Mouse (Mus musculus) forebrain, postnatal 0 days (tissue): ENCODE data around the gene Gpc4. TPM values are rescaled to one million over a fixed set of nuclear protein-coding genes. Genes with fewer than 3 reads are reported as not detected.

ENCODE experiments used
- ATAC-seq: fragments of 200-750 bp; cut with Nextera tagmentation; 2 replicates; pipeline ENCODE4 v1.8.0; 2017; ENCODE audit warnings: mild to moderate bottlenecking, moderate library complexity
- DNase-seq: peaks from one replicate; pipeline ENCODE4 v3.0.0-alpha.2; 2015
- H3K27ac ChIP-seq: fragments of 300-500 bp; sonication (generic); 2 replicates; pipeline ENCODE4 v1.5.1; 2014; ENCODE audit warnings: low read depth, mild to moderate bottlenecking, antibody characterized with exemption, low read length, moderate library complexity, mixed read lengths
- H3K27me3 ChIP-seq: fragments of 300-500 bp; sonication (generic); 2 replicates; pipeline ENCODE4 v1.6.1; 2014; ENCODE audit warnings: mild to moderate bottlenecking, low read length, mixed read lengths; ENCODE audit not compliant: insufficient read depth
- H3K36me3 ChIP-seq: fragments of 300-500 bp; sonication (generic); 2 replicates; pipeline ENCODE4 v1.6.1; 2014; ENCODE audit warnings: mild to moderate bottlenecking, moderate library complexity; ENCODE audit not compliant: insufficient read depth
- H3K4me1 ChIP-seq: fragments of 300-500 bp; sonication (generic); 2 replicates; pipeline ENCODE4 v1.6.1; 2014; ENCODE audit warnings: antibody characterized with exemption; ENCODE audit not compliant: insufficient read depth
- H3K4me2 ChIP-seq: fragments of 300-500 bp; sonication (generic); 2 replicates; pipeline ENCODE4 v1.6.1; 2014; ENCODE audit warnings: low read depth, mild to moderate bottlenecking, moderate library complexity
- H3K4me3 ChIP-seq: fragments of 300-500 bp; sonication (generic); 2 replicates; pipeline ENCODE4 v1.5.1; 2014; ENCODE audit warnings: low read depth, low read length, mixed read lengths
- H3K9ac ChIP-seq: fragments of 300-500 bp; sonication (generic); 2 replicates; pipeline ENCODE4 v1.6.1; 2014; ENCODE audit warnings: mild to moderate bottlenecking
- H3K9me3 ChIP-seq: fragments of 300-500 bp; sonication (generic); 2 replicates; pipeline ENCODE4 v1.6.1; 2016; ENCODE audit warnings: low read length
- CTCF ChIP-seq: sonication (generic); IDR thresholded peaks from 2 replicates; pipeline ENCODE4 v1.5.1; 2016; ENCODE audit warnings: antibody characterized with exemption, control low read depth, low read depth
- WGBS: fragments of 180-500 bp; shearing (Covaris S2); extraction: QIAGEN DNeasy Blood & Tissue Kit; methylation state at CpG from one replicate; pipeline ENCODE4 v1.1.7; 2014; 5-methylcytosine and 5-hydroxymethylcytosine counted together
- polyA plus RNA-seq: library from polyadenylated mRNA; unstranded; fragments of >200 nt; fragmentation: Nextera tagmentation; extraction: Ambion mirVana; gene quantifications from 2 replicates; pipeline ENCODE4 v1.2.1, GENCODE M21; 2015
- total RNA-seq: library from RNA; depleted of rRNA; stranded (reverse); fragments of >200 nt; gene quantifications from 2 replicates; pipeline ENCODE4 v1.2.3, GENCODE M21; 2014; rRNA removed

The Gpc4 gene
- total RNA-seq (3.9 and 4.8 TPM in 2 replicates), polyA plus RNA-seq (10.7 and 12.7 TPM in 2 replicates)

DNA sequence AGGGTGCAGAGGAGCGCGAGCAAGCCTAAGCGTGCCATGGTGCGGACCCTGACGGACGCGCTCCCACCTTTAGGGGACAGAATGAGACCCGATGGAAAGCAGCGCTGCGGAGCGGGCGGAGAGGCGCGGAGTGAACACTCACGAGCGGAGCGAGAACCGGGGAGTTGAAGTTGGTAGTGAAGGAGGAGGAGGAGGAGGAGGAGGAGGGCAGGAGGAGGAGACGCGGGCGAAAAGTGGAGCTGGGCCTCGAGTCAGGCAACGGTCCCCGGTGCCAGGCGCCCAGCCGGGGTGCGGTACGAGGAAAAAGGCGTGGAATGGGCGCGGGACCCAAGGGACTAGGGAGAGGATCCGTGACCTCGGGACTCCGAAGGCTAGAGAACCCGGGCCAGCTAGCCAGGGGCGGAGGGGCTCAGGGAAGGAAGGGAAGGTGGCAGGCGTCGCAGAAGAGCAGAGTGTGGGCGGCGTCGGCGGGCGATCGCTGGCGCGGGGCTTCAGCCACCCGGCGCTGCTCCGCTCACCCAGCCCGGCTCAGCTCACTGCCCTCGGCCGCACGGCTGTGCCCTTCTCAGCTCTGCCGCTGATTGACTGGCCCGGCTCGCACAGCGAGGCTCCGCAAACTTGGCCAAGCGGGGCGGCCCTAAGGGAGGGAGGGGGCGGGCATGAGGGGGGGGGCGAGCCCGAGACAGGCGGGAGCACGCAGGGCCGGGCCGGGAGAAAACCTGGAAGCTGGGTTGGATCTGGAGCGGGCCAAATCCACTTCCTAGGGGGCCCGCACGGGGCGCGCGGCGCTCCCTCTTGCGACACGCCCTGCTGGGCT, at the start of gene Gpc4:
Gene Gpc4, minus strand, starts transcription at position 515 of the 817 bp plus-strand sequence.
- H3K4me2 ChIP-seq = peak within 1 kb of the TSS; percentile 62
- TF ChIP-seq CTCF = 0 out of 2 replicates have a peak, but pooled peaks have one; percentile 16
- no peaks in the 10 kb centered on the region for H3K36me3 ChIP-seq
- 36% methylated on average over 57 of the region's 76 CpGs for WGBS
- ATAC-seq (peak; percentile 92), DNase-seq (peak; percentile 75)
- H3K9me3 ChIP-seq = no peaks in the 10 kb centered on the region
- H3K4me3 ChIP-seq = peak within 1 kb of the TSS; percentile 48
- H3K4me1 ChIP-seq = no peaks in the 10 kb centered on the region
- H3K27ac ChIP-seq = no peak within 1 kb of the TSS
- peak within 1 kb of the TSS; percentile 41; the same call in 1 of the 2 replicates for H3K9ac ChIP-seq
- H3K27me3 ChIP-seq = no peaks in the 10 kb centered on the region

DNA sequence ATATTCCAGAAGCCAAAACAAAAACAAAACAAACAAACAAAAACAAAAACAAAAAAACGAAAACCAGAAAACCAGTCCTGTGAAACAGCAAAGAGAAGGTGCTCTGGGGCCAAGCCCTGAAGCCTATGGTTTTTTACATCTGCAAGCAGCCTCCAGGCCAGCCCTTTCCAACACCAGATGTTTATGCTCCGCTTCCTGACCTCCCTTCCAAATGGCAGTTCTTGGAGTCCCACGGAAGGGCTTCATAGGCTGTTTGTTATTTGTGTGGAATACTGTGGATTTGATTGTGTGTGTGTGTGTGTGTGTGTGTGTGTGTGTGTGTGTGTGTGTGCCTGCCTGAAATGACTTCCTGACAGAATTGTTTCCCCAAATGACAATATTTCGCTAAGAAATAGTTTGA, 47.8 kb upstream of the Gpc4 start:
- no peak overlapping the region for H3K4me3 ChIP-seq
- ATAC-seq (no peak), DNase-seq (no peak)
- H3K4me2 ChIP-seq = no peak overlapping the region
- H3K4me1 ChIP-seq = no peaks in the 10 kb centered on the region
- TF ChIP-seq CTCF = no peak
- H3K27ac ChIP-seq = no peak overlapping the region
- WGBS = 64% methylated on average over 4 of the region's 4 CpGs
- H3K27me3 ChIP-seq = no peaks in the 10 kb centered on the region
- no peaks in the 10 kb centered on the region for H3K36me3 ChIP-seq
- H3K9me3 ChIP-seq = no peaks in the 10 kb centered on the region
- no peak overlapping the region for H3K9ac ChIP-seq

DNA sequence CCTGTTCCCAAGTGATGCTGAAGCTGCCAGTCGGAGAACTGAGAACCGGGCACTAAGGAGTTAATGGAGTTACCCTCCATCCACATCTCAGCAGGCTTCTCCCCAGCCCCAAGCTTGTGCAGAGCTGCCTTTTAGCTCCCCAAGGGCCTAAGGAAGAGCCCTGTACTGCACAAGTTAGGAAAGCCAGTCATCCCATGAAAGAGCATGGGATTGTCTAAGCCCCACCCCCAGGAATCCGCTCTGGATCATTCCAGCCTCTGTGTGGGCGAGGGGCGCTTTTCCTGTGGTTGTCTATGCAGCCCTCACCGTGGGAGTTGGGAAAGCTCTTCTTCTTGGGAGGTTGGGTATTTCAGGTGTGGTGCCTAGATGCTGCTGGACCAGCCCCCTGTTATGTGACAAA, 34.8 kb upstream of the Gpc4 start:
- Histone ChIP-seq H3K36me3 (no peaks in the 10 kb centered on the region), H3K27ac (no peak overlapping the region), H3K27me3 (no peaks in the 10 kb centered on the region), H3K4me2 (no peak overlapping the region), H3K9me3 (no peaks in the 10 kb centered on the region), H3K4me1 (no peaks in the 10 kb centered on the region), H3K9ac (no peak overlapping the region), H3K4me3 (no peak overlapping the region)
- ATAC-seq = peak; percentile 23; the same call in 1 of the 2 replicates
- TF ChIP-seq CTCF = no peak
- WGBS = 40% methylated on average over 6 of the region's 6 CpGs
- no peak for DNase-seq

DNA sequence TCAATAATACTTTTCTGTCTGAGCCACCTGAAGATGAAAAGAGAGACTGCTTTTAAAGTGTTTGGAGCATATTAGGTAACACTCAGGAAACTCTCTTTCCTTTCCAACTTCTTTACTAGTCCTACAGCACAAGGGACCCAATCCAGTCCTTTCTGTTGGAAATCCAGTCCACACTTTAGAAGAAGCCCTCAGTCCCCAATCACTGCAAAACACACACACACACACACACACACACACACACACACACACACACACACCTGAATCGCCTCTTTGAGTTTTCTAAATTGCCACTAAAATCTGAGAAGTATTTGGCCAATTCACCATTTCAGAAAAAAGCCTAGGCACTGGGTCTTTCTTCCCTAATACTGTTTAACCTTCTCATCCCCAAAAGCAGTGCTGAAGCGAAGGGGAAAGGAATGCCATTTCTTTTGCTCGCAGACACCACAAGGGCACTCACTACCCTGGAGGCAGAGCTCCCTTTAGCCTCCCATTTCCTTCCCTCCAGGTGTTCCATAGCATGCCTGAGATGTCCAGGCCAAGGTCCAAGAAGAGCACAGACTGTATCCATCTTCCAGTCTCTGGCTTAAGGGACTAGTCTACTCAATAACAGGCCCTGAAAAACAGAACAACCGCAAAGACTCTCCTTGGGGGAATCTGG, 28.4 kb upstream of the Gpc4 start:
- ATAC-seq (no peak), DNase-seq (peak; percentile 50)
- no peaks in the 10 kb centered on the region for H3K36me3 ChIP-seq
- no peak overlapping the region for H3K4me3 ChIP-seq
- H3K4me2 ChIP-seq = no peak overlapping the region
- 37% methylated on average over 4 of the region's 4 CpGs for WGBS
- no peaks in the 10 kb centered on the region for H3K9me3 ChIP-seq
- TF ChIP-seq CTCF = no peak
- no peak overlapping the region for H3K9ac ChIP-seq
- H3K4me1 ChIP-seq = no peaks in the 10 kb centered on the region
- H3K27ac ChIP-seq = no peak overlapping the region
- H3K27me3 ChIP-seq = no peaks in the 10 kb centered on the region

DNA sequence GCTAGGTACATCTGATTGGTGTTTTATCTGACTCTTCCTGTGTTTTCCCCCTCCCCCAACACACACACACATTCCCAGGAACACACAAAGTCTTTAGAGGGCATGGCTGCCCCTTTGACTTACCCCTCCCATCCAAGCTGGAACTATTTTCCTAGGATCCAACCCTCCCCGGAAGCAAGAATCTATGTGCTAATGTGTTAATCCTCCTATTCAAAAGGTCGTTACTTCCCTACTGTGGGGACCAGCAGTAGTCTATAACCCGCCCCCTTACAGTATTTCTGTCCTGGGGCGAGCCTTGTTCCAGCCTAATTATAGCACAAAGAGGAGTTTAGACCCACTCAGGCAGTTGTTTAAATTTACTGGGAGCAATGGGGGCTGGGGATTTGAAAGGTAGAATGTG, 24.0 kb upstream of the Gpc4 start:
- H3K9me3 ChIP-seq = no peaks in the 10 kb centered on the region
- H3K4me2 ChIP-seq = no peak overlapping the region
- no peak overlapping the region for H3K27ac ChIP-seq
- H3K36me3 ChIP-seq = no peaks in the 10 kb centered on the region
- ATAC-seq = no peak
- no peak for TF ChIP-seq CTCF
- no peak overlapping the region for H3K9ac ChIP-seq
- 21% methylated on average over 4 of the region's 4 CpGs for WGBS
- no peak overlapping the region for H3K4me3 ChIP-seq
- H3K27me3 ChIP-seq = no peaks in the 10 kb centered on the region
- H3K4me1 ChIP-seq = no peaks in the 10 kb centered on the region
- no peak for DNase-seq

DNA sequence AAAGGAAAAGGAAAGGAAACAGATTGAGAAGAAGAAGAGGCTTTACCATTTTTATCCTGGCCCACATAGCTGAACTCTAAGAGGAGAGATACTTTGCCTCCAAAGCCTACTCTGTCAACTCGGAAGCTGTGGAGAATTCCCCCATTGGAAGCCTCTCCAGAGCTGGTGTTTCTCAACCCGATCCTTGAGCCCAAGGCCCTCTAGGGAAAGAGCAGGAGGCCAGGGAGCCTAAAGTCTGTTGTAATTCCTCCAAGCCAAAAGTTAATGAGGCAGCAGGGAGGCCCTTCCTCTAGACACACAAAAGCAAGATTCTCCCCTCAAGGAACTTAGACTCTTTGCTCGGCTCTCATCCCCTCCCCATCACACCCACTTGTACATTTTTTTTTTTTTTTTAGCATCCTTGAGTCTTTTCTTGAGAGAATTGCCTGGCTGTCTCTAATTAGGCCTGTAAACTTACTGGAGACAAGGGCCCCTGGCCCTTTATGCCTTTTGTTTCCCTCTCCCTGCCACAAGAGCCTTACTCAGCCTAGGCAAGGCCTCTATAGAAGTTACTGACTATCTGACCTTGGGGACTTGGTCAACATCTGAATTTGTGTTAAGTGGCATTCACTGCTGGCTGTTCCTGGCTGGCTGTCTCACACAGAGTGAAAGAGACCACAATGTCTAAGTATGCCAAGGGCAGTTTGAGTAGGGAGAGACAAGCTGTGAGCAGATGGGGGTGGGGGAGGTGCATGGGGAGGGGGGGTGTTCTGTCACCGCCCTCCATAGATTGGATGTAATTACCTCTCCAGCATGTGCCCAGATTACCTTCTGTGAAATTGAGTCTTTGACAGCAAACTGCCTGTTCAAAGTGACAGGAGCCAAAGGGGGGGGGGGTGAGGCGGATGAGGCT, 18.7 kb upstream of the Gpc4 start:
- H3K4me1 ChIP-seq = no peaks in the 10 kb centered on the region; the same call in 1 of the 2 replicates
- no peak overlapping the region for H3K4me3 ChIP-seq
- no peaks in the 10 kb centered on the region for H3K36me3 ChIP-seq
- H3K4me2 ChIP-seq = no peak overlapping the region
- H3K27me3 ChIP-seq = no peaks in the 10 kb centered on the region
- 44% methylated on average over 5 of the region's 5 CpGs for WGBS
- H3K9me3 ChIP-seq = no peaks in the 10 kb centered on the region
- no peak for TF ChIP-seq CTCF
- DNase-seq (peak; percentile 18), ATAC-seq (peak; percentile 66; the same call in 1 of the 2 replicates)
- H3K9ac ChIP-seq = no peak overlapping the region
- H3K27ac ChIP-seq = no peak overlapping the region
